Mouse (Mus musculus) regulatory T cell (primary cell): ENCODE results near the gene Slc15a1.

Experiments
- in situ Hi-C: fragments of 300-600 bp; cut with MboI, MseI; formaldehyde crosslinking; loops from one replicate; pipeline ENCODE4 v1.15.1; 2025; ENCODE audit warnings: high pct_unique_total_duplicates

The Slc15a1 gene

DNA sequence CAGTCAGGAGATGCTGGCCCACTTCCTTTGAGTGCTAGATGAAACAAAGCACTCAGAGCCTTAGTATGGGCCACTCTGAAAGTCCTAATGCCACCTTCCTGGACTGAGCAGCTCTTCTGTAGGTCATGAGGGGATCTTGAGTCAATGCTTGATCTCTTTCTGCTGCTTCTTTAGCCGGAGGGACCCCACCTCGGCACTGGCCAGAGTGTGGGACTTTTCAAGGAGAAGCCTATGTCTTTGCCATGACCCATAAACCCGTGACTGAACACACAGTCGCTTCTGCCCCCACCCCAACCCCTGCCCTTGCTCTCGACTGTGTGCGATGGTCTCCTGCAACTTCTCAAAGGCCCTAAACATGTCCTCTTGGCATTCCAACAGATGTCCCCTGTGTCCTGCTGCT is 52.8 kb downstream of the Slc15a1 start:
- in situ Hi-C loops, result loop anchor here (5.0 kb wide), 1 partner anchor 175 kb away; no protein-coding TSS in a partner anchor

DNA sequence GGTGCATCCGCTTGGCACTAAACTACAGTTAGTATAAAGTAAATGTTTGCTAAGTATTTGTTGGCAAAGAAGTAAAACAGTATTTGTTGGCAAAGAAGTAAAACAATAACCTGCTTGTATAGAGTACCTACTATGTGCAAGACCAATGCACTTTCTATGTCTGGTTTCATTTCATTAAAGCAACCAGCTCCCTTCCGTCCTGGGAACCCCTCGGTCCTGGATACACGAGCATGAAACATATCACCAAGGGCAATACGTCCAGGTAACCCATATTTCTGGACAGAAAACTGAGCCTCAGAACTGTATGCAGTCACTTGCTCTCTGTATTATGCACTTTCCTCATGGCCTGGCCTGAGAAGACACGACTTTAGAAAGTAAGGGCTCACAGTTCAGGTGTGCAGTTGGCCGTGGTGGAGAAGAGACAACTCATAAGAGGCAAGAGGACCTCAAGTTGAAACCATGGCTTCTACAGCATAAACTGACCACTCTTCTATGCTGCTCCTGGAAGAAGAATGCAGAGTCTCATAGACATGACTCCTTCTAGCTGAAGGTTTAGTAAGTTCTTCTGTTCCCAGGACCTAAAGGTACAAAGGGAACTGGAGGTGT is 53.5 kb downstream of the Slc15a1 start:
- in situ Hi-C loops, result loop anchor here (5.0 kb wide), 1 partner anchor 174 kb away; no protein-coding TSS in a partner anchor

DNA sequence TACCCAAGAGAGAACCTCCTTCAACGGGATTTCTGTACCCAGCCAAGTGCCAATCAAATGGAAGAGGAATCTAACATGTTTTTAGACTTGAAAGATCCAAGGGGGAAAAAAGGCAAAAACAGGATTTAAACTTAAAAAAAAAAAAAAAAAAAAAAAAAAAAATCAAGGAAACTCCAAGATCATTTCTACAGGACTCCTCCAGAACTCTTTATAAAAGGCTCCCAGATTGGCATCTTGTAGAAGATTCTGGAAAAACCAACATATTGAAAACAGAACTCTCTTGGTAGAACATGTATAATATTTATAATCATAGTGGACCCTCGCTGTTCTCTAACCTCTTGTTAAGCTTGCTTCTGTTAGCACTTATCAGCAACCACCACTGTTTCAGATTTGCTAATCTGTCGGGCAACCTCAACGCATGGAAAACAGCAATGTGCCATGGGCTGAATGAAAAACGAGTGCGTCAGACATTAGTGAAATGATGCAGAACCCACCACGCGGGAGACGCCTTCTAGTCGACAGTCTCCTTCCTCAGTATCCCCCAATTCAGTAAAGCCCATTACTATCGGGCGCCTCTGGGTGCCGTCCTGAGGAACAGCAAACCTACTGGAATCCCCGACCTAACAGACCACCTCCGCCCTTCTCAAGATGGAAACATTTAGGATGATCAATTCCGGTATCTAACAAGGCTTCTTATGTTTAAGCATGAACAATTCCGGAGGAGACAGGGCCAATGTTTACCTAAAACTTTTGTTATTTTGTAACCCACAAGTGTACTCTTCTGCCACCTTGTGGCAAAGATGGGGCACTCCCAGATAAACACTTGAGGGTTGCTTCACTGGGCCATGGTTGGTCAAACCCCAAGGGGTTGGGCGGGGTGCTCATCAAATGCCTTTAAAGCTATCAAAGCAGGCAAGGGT is 54.3 kb downstream of the Slc15a1 start:
- in situ Hi-C loops, result loop anchor here (5.0 kb wide), 1 partner anchor 173 kb away; no protein-coding TSS in a partner anchor

DNA sequence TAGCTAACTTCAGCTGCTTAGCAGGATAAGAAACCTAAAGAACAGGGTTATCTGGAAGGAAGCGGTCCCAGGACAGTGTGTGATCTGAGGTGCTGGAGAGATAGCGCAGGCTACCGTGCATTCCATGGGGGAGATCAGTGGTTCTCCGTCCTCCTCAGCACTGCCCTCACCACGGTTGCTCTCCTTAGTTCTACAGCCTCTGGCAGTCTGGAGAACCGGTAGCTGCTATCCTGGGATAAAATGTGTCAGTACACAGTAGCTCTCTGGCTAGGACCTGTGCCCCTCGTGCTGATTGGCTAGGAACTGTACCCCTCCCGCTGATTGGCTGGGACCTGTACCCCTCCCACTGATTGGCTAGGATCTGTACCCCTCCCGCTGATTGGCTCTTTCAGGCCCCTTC is 58.1 kb downstream of the Slc15a1 start:
- in situ Hi-C loops, result no loop called here

DNA sequence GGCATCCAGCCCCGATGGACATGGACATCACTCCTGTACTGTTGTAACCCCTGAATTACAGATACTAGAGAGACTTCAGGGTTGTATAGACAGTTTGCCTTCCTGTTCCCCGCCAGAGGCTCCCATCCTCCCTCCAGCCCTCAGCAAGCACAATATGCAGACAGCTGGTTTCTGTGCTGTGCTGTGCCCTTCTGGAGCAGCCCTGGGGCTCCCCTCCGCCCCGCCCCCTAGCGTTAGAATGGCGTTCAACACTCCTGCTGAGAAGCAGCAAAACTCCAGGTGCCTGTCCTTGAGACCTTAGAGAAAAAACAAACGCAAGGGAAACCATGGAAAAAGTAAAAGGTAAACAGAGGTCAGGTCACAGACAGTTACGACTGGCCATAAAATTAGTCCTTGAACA is 59.9 kb downstream of the Slc15a1 start:
- in situ Hi-C loops, result no loop called here

DNA sequence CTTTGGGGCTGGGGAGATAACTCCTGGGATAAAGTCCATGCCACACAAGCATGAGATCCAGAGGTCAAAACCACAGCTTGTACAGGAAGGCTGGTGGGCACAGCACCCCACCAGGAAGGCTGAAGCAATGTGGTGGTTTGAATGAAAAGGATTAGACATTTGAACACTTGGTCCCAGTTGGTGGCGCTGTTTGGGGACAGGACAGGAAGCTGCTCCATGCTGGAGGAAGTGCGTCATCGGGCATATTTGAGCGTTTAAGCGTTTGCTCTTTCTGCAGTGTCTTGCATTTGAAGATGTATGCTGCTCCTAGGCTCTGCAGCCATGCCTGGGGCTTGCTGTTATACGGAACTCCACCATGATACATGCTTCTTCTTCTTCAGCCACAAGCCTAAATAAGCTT is 64.2 kb downstream of the Slc15a1 start:
- in situ Hi-C loops, result no loop called here

DNA sequence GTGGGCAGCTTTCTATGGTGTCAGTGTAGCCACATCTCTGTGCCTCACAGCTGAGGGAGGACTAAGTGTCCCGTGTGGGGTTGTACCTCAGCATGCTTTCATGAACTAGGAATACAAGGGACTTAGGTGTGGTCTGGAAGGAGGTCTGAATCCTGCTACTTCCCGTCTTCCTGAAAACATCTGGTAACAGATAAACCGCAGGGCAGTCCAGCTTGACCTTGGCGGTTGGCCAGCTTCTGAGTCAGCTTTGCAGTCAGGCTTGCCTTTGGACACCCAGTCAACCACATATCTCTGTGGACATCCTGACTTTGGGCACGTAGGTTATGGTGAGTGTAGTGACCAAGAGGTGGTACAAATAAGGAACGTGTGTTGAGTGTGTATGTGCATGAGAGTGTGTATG is 68.0 kb downstream of the Slc15a1 start:
- in situ Hi-C loops, result no loop called here

DNA sequence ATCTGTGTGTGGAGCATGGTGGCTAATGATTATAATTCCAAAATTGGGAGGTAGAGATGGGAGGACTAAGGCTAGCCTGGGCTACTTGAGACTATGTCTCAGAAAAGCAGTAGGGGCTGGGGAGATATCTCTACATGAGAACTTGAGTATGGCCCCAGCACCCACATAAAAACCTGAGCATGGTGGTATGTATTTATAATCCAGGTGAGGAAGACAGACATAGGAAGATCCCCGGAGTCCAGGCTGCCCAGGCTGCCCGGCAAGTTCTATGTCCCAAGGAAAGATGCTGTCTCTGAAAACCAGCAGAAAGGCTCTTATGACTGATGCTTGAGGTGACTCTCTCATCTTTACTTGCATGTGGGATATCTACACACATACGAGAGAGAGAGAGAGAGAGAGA is 68.6 kb downstream of the Slc15a1 start:
- in situ Hi-C loops, result no loop called here

DNA sequence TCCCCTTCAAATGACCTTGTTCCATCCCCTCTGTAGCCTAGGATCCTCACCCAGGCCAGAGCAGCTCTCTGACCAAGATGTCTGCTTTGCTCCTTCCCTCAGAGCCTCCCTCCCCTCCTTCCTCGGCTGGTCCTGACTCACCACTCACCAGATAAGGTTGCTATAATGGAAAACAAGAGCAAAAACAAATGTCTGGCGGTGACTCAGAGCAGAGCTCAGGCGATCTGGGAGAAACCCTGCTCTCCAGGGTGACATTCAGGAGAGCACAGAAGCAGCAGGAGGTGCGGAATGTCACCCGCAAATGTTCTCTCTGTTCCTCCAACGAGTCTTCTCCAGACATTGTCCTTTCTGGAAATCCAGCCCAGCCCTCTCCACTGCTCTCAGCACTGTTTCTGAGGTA is 69.3 kb downstream of the Slc15a1 start:
- in situ Hi-C loops, result no loop called here

DNA sequence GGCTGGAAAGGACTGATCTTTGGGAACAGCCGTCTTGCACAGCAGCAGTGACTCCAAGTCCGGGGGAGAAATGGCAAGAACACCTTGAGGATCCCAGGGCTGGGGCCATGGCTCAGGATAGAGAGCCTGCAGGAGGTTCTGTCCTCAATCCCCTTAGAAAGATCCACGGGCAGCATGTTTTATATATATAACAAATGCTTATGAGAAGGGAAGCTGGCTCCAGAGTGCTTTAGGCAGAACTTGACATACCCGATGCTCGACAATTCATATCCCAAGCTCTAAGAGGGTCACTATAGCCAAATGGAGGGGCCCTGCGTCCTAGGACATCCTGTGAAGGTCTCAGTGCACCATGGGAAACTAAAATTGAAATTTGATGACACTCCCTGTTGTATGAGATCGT is 73.8 kb downstream of the Slc15a1 start:
- in situ Hi-C loops, result loop anchor here (5.0 kb wide), 1 partner anchor 159 kb away; no protein-coding TSS in a partner anchor

DNA sequence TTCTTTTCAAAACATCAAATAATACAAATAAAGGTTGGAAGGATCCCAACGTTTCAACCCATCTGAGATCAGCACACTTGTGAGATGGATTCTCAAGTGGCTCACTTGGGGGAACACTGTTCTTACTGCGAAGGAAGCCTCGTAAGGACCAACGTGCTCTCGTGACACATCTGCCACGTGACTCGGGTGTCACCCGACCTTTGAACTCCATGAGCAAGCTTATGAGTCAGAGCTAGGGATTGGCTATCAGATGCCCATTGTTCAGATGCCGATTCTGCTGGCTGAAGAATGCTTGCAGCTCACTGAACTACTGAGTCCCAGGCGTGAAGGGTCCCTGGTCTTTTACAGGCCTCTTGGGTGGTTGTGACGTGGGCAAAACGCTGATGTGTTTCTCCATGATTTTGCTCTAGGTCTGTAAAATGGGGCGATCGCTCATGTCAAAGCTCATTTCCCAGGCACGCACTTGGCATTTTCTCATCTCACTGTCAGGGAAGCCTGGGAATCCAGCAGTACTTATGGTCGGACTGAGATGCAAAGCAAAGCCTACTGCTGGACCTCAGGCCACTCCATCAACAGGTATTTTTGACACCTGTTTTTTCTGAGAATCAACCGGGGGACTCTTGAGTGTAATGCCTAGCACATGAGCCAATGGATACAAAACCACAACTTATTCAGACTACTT is 75.1 kb downstream of the Slc15a1 start:
- in situ Hi-C loops, result loop anchor here (5.0 kb wide), 1 partner anchor 158 kb away; no protein-coding TSS in a partner anchor

DNA sequence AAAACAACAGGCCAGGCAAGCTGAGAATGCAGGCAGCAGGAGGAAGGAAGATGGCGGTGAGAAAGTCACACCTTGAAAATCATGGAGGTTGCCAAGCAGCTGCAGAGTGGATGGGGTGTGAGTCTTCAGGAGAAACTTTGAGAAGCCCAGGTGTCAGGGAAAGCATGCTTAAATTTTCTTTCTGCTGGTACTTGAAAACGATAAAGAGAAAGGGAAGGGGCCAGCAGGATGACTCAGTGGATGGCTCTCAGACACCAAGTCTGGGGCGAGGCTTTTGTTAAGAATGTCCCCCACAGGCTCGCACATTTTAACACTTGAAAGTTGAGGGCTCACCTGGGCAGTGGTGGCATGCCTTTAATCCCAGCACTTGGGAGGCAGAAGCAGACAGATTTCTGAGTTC is 76.9 kb downstream of the Slc15a1 start:
- in situ Hi-C loops, result no loop called here

DNA sequence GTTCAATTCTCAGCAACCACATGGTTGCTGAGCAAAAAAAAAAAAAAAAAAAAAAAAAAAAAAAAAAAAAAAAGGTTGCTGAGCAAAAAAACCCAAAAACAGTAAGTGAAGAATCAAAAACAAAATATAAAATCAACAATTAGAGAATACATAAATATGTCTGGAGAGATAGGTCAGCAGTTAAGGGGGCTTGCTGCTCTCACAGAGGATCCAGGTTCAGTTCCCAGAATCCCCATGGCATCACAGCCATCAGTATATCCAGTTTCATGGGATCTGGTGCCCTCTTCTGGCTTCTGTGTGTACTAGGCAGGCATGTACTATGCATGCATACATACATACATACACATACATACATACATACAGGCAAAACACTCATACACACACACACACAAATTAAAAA is 78.3 kb downstream of the Slc15a1 start:
- in situ Hi-C loops, result no loop called here

DNA sequence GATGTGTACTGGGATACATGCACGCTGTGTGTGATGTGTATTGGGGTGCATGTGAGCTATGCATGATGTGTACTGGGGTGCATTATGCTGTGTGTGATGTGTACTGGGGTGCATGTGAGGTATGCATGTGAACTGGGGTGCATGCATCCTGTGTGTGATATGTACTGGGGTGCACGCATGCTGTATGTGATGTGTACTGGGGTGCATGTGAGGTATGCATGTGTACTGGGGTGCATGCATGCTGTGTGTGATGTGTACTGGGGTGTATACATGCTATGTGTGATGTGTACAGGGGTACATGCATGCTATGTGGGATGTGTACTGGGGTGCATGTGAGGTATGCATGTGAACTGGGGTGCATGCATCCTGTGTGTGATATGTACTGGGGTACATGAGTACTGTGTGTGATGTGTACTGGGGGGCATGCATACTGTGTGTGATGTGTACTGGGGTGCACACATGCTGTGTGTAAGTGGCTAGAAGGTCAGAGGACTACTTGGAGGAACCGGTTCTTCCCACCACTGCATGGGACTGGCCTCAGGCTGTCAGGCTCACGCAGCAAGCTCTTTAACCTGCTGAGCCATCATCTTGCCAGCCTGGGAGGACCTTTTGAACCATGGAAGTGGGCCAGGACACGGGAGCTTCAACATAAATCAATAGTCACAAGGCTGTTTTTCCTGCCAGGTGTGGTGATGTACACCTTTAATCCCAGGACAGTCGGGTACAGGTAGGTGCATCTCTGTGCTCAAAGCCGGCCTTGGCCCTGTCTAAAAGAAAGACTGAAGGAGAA is 79.9 kb downstream of the Slc15a1 start:
- in situ Hi-C loops, result no loop called here

DNA sequence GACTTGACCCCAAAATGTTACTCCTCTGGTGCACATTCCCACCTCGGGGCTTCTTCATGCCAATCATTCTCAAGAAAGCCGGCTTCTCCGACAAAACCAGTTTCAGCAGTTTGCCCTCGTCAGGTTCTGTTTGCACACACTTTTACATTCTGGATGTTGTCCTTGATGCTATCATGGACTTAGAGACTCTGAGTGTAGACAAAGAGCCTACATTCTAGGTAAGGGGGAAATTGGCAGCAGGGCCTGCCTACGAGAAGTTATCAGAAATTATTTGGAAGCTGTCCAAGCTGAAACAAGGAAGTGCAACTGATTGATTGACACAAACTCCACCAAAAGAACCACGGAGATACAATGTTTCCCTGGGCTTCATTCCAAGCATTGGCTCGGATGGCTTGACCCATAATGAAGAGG is 81.7 kb downstream of the Slc15a1 start:
- in situ Hi-C loops, result no loop called here

DNA sequence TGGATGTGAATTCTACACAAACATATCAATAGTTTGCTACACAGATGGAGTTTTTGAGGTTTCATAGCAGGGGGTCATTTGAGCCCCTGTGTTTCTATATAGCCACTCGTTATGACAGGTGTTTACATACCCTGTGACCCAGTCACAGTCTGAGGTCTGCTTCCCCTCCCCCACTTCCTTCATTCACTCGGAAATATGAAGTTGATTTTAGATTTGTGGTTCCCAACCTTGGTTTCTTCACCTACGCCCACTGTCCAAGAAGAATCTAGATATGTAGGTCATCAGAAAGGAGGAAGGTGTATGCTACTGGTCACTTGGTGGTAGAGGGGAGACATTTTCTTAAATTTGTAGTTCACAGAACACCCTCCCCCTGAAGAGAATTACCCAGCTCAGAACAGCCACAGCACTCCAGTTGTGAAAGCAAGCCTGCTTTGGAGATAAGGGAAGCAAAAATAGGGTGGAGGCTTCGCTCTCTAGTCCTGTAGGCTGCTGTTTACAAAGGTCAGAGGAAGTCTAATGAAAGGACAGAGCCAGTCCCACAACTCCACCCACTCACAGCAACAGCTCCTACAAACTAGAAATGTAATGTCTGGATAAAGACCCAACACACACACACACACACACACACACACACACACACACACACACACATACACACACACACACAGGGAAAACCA is 82.2 kb downstream of the Slc15a1 start:
- in situ Hi-C loops, result no loop called here

DNA sequence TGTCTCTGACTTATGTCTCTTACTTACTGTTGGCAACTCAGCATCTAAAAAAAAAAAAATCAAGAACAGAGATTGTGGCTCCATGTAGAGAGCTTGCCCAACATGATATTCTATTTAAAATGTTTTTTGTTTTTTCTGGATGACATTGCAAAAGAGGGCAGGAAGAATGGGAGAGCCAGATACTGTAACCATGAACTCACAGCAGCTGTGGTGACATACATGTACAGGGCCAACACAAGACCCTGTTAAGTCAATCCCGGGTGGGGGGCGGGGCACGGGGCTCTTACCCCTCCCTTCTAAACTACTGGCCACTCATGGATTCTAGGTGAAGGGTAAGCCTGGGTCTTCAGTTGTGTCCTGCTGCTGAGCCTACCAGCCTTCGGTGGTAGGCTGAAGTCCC is 83.1 kb downstream of the Slc15a1 start:
- in situ Hi-C loops, result no loop called here

DNA sequence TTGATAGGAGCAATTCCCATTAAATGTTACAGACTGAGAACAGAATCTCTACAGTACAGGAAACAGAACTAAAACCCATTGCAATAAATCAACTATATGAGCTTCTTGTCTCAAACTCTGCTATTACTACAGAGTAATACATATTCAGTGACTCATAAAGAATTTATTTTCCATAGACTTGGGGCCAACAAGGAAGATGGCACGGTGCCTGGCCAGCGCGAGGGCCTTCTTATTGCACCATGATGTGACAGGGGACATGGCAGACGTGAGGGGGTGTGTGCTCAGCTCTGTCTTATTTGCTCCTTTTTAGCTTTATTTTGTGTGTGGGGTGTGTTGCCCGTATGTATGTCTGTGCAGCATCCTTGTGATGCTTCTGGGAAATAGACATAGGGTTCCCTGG is 87.5 kb downstream of the Slc15a1 start:
- in situ Hi-C loops, result no loop called here

DNA sequence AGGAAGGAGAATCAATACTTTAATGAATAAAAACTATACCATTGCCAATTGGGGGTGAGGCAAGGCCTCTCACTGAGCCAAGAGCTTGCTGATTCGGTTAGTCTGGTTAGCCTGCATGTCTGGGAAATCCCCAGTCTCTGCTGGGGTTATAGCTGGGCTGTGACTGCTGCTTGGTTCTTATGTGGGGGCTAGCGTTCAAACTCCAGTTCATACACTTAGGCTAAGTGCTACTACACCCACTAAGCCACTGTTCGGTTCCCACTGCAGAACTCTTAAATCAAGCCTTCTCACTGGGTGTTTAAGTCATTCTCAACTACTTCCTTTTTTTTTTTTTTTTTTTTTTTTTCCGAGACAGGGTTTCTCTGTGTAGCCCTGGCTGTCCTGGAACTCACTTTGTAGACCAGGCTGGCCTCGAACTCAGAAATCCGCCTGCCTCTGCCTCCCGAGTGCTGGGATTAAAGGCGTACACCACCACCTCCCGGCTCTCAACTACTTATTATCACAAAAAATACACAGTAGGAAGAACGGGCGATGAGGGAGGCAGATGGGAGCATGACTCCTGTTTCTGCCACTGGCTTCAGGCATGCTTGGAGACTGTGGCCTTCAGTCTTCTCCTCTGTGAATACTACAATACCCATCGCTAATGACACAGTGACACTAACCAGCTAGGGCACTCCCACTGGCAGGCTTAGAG is 88.3 kb downstream of the Slc15a1 start:
- in situ Hi-C loops, result no loop called here

DNA sequence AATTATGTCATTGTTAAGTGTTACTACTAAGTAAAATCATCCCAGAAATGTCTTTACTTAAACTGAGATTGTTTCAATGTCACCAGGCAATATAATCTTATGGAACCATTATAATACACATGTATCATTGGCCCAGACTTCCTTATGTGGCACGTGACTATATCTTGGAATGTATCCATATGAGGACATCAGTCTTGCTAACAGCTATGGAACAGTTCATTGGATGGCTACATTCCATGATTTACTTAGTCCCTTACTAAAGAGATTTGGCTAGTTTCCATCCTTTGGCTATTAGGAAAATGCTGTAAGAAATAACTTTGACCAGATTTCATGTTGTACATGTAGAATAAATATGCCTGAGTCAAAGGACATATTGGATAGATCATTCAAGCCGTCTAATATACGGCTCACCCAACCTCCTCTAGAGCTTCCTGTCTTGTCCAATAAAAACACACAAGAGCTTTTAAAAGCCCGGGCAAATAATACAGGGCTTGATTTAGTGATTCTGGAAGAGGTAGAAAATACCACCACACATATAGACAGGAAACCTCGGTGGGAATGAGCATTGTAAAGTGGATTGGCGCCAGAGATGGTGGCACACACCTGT is 90.3 kb downstream of the Slc15a1 start:
- in situ Hi-C loops, result no loop called here
